Mouse (Mus musculus) common myeloid progenitor, adult 5-6 weeks (primary cell): ENCODE measurements around the gene Rfc1. TPM values are rescaled to one million over a fixed set of nuclear protein-coding genes. Genes with fewer than 3 reads are reported as not detected.

Experiments used
- ATAC-seq: replicated peaks from 2 replicates; pipeline ENCODE4 v1.8.0; 2016; ENCODE audit warnings: low read depth, mild to moderate bottlenecking, moderate TSS enrichment, inconsistent platforms; ENCODE audit not compliant: poor library complexity, severe bottlenecking
- total RNA-seq: library from RNA; stranded (forward); fragments of 200-1000, 187-1606 nt; gene quantifications from 2 replicates; pipeline ENCODE4 v1.2.3, GENCODE M21; 2017

Rfc1 gene
- total RNA-seq, 1 experiment from 2014 or later, result 172 TPM

DNA sequence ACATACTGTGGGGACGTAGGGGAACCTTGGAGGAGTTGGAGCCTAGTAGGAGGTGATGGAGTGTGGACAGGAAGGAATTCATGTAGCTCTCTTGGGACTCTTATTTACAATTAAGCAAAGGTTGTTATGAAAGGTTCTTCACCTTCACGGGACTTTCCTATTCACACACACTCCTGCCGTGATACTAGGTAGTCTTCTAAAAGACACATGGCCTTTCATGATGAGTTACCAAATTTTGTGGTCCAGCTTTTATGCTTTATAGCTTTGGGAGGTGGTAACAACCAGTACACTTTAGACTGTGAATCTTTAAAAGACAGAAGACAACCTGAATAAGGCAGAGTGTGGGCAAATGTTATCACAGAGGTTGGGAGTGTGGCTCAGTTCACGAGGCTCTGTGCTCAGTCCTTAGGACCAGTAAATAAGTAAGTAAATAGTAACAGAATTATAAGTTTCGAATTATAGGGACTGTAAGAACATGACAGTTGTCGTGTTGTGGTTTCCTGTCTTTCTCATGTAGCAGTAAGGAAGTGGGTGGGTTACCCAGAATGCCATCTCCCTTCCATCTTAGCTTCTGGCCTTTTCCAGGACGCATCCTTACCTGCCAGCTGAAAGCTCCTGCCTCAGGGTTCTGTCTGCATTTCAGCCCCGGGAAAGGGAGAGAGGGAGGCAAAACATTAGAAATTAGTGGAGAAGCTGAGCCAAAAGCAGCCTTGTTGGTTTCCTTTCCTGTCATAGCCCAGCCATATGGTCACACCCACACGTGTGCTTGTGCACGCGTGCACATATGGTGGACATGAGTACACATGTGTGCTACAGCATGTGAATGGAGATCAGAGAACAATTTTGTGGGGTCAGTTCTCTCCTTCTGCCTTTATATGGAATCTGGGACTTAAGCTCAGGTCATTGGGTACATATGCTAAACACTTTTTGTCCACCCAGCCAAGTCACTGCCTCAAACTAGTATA is 117.9 kb downstream of the Rfc1 start:
- 0 out of 2 replicates have a peak, but pooled peaks have one; percentile 29 for ATAC-seq

DNA sequence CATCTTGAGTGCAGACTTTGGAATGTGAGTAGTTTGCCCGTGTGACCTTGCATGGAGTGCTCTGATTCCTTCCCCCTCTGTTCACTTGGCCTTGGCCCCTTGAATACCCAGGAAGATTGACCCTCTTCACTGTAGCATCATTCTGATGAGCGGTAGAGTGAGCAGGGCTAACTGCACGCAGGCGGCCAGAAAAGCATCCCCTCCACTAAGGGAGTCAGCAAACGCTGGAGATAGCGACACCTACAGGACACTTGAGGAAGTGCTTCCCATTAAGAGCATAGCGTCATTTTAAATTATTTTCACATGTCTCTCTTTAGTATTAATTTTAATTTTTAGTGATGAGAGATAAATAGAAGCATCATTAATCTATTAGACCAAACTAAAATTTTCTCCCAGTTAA is 122.1 kb downstream of the Rfc1 start:
- ATAC-seq, result peak; percentile 74

Other genes starting within 250 kb of the Rfc1 start
- 9.6 and 13.0 TPM in 2 replicates for gene Tmem156, start 243.5 kb downstream of the Rfc1 start, total RNA-seq
- 39.5 and 51.5 TPM in 2 replicates for gene Klhl5, start 228.1 kb downstream of the Rfc1 start, total RNA-seq
- 4.3 and 4.7 TPM in 2 replicates for gene Wdr19, start 136.0 kb downstream of the Rfc1 start, total RNA-seq
- not detected in 2 replicates for gene Klb, start 12.6 kb upstream of the Rfc1 start, total RNA-seq
- 2,315 and 2,637 TPM in 2 replicates for gene Rpl9, start 55.8 kb upstream of the Rfc1 start, total RNA-seq
- 34.7 and 42.6 TPM in 2 replicates for gene Lias, start 55.8 kb upstream of the Rfc1 start, total RNA-seq
- 36.8 and 41.7 TPM in 2 replicates for gene Ugdh, start 100.3 kb upstream of the Rfc1 start, total RNA-seq
- not detected in 2 replicates for gene Gm43552, start 157.2 kb upstream of the Rfc1 start, total RNA-seq
- gene Smim14, start 201.5 kb upstream of the Rfc1 start, total RNA-seq, result 76.0 and 83.0 TPM in 2 replicates
- gene Ube2k, start 201.6 kb upstream of the Rfc1 start, total RNA-seq, result 48.2 and 49.6 TPM in 2 replicates